Mouse (Mus musculus): ENCODE measurements around the gene Ptprt. TPM values are rescaled to one million over a fixed set of nuclear protein-coding genes. Genes with fewer than 3 reads are reported as not detected.

Ptprt gene
- 0.03 TPM in 1 of 2 replicates, not detected in the other for polyA plus RNA-seq (2012; rRNA removed; ENCODE audit: low replicate concordance)

DNA sequence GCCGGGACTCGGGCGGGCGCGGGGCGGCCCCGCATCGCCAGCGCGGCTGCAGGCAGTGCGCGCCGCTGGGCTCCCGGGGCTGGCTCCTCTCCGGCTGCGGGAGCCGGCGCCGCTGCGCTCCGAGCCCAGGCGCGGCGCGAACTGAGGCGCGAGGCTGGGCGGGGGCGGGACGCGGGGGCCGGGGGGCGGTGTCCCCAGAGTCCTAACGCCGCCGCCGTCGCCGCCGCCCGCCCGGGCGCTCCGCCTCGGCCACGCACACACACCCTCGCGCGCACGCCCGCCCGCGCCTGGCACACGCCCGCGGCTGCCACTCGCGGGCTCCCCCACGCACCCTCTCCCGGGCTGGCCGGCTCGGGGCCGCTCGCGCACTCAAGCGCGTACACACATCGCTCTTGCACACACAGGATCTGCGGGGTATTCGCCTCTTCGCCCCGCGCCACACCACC is at the start of gene Ptprt:
Gene Ptprt, minus strand, starts transcription at position 207 of the 446 bp plus-strand sequence.

Measured in subcutaneous adipose tissue, adult 2 months (tissue).